Mouse (Mus musculus): ENCODE data around the gene Gm21974.

- TF ChIP-seq POLR2AphosphoS2 (IDR thresholded peaks at IDR 0.05; ENCODE audit: low read depth, low read length) (no peak), MEF2A (IDR thresholded peaks at IDR 0.05; ENCODE audit: borderline replicate concordance, low read depth, low read length) (no peak), CTCF (conservative IDR thresholded peaks at IDR 0.05 in 1 of 2, IDR thresholded peaks at IDR 0.05 in 1 of 2; ENCODE audit: low read depth in 2 of 2, low read length in 2 of 2) (no peak), TBP (conservative IDR thresholded peaks at IDR 0.05; ENCODE audit: low read depth, low read length) (no peak), MXI1 (IDR thresholded peaks at IDR 0.05; ENCODE audit: low read depth, low read length) (no peak), E2F4 (IDR thresholded peaks at IDR 0.05; ENCODE audit: insufficient replicate concordance, low read depth, low read length) (no peak)
Observed at GRCm38 (mm10) chr7:127869149-127869810, 26.0 kb downstream of the Gm21974 start.
